Comparison of ENCODE assay signal across 11 mouse cellular contexts in genomic region chrX:78539734-78540133, GRCm38 (mm10). TPM values are rescaled to one million over a fixed set of nuclear protein-coding genes. Genes with fewer than 3 reads are reported as not detected.
DNase-seq lines count a peak whose midpoint lies in the region; ATAC-seq and TF ChIP-seq lines count a peak whose summit lies in the region.
"Had no signal": no experiment of that assay in that cellular context is flagged by ENCODE, and none has a peak within 500 bp of the region (broad histone marks: within the 10 kb centered on the region; RNA-seq: fewer than 3 reads in every experiment).

No protein-coding gene starts in this region.

- no peaks in the 10 kb centered on the region for H3K36me3 ChIP-seq in heart, embryonic 12.5 days

- H3K4me2 ChIP-seq in heart, embryonic 12.5 days = no peak overlapping the region
- H3K4me2 ChIP-seq: lung, embryonic 14.5 days had no signal

- H3K27ac ChIP-seq in layer of hippocampus, adult 2 months = no peak overlapping the region
- H3K27ac ChIP-seq in heart, embryonic 12.5 days (ENCODE audit: poor library complexity, severe bottlenecking) = no peak overlapping the region

- H3K9ac ChIP-seq in heart, embryonic 12.5 days = no peak overlapping the region
- H3K9ac ChIP-seq: forebrain, postnatal 0 days; lung, embryonic 14.5 days had no signal

- TF ChIP-seq CTCF in layer of hippocampus, adult 2 months (conservative IDR thresholded peaks at IDR 0.05) = peak; percentile 42

- no peaks in the 10 kb centered on the region for H3K9me3 ChIP-seq in heart, embryonic 12.5 days (replicated peaks)

- no peak for ATAC-seq in heart, embryonic 12.5 days (ENCODE audit: insufficient number of reproducible peaks, low FRiP score)
- ATAC-seq: forebrain, postnatal 0 days had no signal

- no peak overlapping the region for H3K4me3 ChIP-seq in layer of hippocampus, adult 2 months
- no peak overlapping the region for H3K4me3 ChIP-seq in heart, embryonic 12.5 days

- H3K4me1 ChIP-seq in heart, embryonic 12.5 days (replicated peaks) = no peaks in the 10 kb centered on the region

- no peaks in the 10 kb centered on the region for H3K27me3 ChIP-seq in heart, embryonic 12.5 days (replicated peaks)

- DNase-seq in layer of hippocampus, adult 2 months (ENCODE audit: low spot score in 2 of 2) = no peak
- no peak for DNase-seq in layer of hippocampus, postnatal 25 days (ENCODE audit: extremely low spot score in 1 of 2, low spot score in 1 of 2)
- DNase-seq in CD4-positive, CD25-positive, alpha-beta regulatory T cell, adult 2 months (ENCODE audit: low read depth, low spot score) = peak; percentile 64
- DNase-seq in ZHBTc4 (ENCODE audit: low read depth, low spot score) = peak; percentile 12
- peak; percentile 58 for DNase-seq in naive thymus-derived CD4-positive, alpha-beta T cell, adult 2 months (ENCODE audit: low read depth)
- no peak for DNase-seq in cerebellum, postnatal 25 days
- no peak for DNase-seq in adrenal gland, postnatal 36 days
- DNase-seq: forebrain, postnatal 0 days; kidney, adult 11 months; lung, embryonic 14.5 days had no signal

RNA-seq across cellular contexts. Expression of gene Prrg1, which starts 44.0 kb away (rescaled TPM):
- 1 to 10 TPM; 4.1 to 5.1 TPM for total RNA-seq in layer of hippocampus, adult 2 months (2021)
- total RNA-seq in layer of hippocampus, postnatal 25 days (2021) = 1 to 10 TPM; 3.5 to 4.1 TPM
- 6.3 and 6.9 TPM in 2 replicates for polyA plus RNA-seq in heart, embryonic 12.5 days (2016; fragmentation: Nextera tagmentation; extraction: Ambion mirVana)
- total RNA-seq in adrenal gland, postnatal 36 days (2021) = 1 to 10 TPM; 3.0 to 3.4 TPM

Comparison
In these comparisons a context has a peak if more than half of its experiments do, and no peak if none do; other contexts are left out.
1. DNase-seq: peak in CD4-positive, CD25-positive, alpha-beta regulatory T cell, adult 2 months (single experiment), ZHBTc4 (single experiment) and naive thymus-derived CD4-positive, alpha-beta T cell, adult 2 months (single experiment); none in layer of hippocampus, adult 2 months (0 of 2), layer of hippocampus, postnatal 25 days (0 of 2), cerebellum, postnatal 25 days (0 of 2) and adrenal gland, postnatal 36 days (0 of 2).